Mouse (Mus musculus): ENCODE results near the gene Sphk2.

GRCm38 (mm10) chr7:45722348-45722713 lies 4.5 kb upstream of the Sphk2 start:
- no peak for TF ChIP-seq CTCF (IDR thresholded peaks at IDR 0.05; ENCODE audit: low read depth)
- no peak for TF ChIP-seq EP300 (IDR thresholded peaks at IDR 0.05; ENCODE audit: low read depth)
